Mouse (Mus musculus) midbrain, embryonic 14.5 days (tissue): ENCODE results near the gene Sirt7. TPM values are rescaled to one million over a fixed set of nuclear protein-coding genes. Genes with fewer than 3 reads are reported as not detected.

ENCODE experiments used
- ATAC-seq: fragments of 200-750 bp; cut with Nextera tagmentation; 2 replicates; pipeline ENCODE4 v1.8.0; 2017; ENCODE audit warnings: moderate number of reproducible peaks, moderate library complexity; ENCODE audit not compliant: low FRiP score, low TSS enrichment
- DNase-seq: peaks from one replicate; pipeline ENCODE4 v3.0.0-alpha.2; 2015
- H3K27ac ChIP-seq: fragments of 300-500 bp; sonication (generic); replicated peaks from 2 replicates; pipeline ENCODE4 v1.5.1; 2014; ENCODE audit warnings: mild to moderate bottlenecking, low read depth, low read length, moderate library complexity
- H3K27me3 ChIP-seq: fragments of 300-500 bp; sonication (generic); 2 replicates; pipeline ENCODE4 v1.6.1; 2014; ENCODE audit warnings: low read length, control low read depth, mixed read lengths; ENCODE audit not compliant: control insufficient read depth, insufficient read depth
- H3K36me3 ChIP-seq: fragments of 300-500 bp; sonication (generic); 2 replicates; pipeline ENCODE4 v1.6.1; 2014; ENCODE audit warnings: low read length, control low read depth; ENCODE audit not compliant: control insufficient read depth, insufficient read depth
- H3K4me1 ChIP-seq: fragments of 300-500 bp; sonication (generic); 2 replicates; pipeline ENCODE4 v1.6.1; 2014; ENCODE audit warnings: mild to moderate bottlenecking, antibody characterized with exemption, low read length, control low read depth; ENCODE audit not compliant: control insufficient read depth, insufficient read depth
- H3K4me2 ChIP-seq: fragments of 300-500 bp; sonication (generic); 2 replicates; pipeline ENCODE4 v1.6.1; 2014; ENCODE audit warnings: mild to moderate bottlenecking, low read length, moderate library complexity
- H3K4me3 ChIP-seq: fragments of 300-500 bp; sonication (generic); replicated peaks from 2 replicates; pipeline ENCODE4 v1.5.1; 2014; ENCODE audit warnings: low read depth, low read length
- H3K9ac ChIP-seq: fragments of 300-500 bp; sonication (generic); replicated peaks from 2 replicates; pipeline ENCODE4 v1.6.1; 2014; ENCODE audit warnings: mild to moderate bottlenecking, low read length, moderate library complexity
- H3K9me3 ChIP-seq: fragments of 300-500 bp; sonication (generic); 2 replicates; pipeline ENCODE4 v1.6.1; 2016; ENCODE audit warnings: low read length, control low read depth, mixed read lengths; ENCODE audit not compliant: control insufficient read depth
- WGBS: fragments of 180-500 bp; shearing (Covaris S2); extraction: QIAGEN DNeasy Blood & Tissue Kit; methylation state at CpG from one replicate; pipeline ENCODE4 v1.1.7; 2014; 5-methylcytosine and 5-hydroxymethylcytosine counted together
- polyA plus RNA-seq: library from polyadenylated mRNA; unstranded; fragments of >200 nt; fragmentation: Nextera tagmentation; extraction: Ambion mirVana; gene quantifications from 2 replicates; pipeline ENCODE4 v1.2.1, GENCODE M21; 2014

Sirt7 gene
- polyA plus RNA-seq, 1 experiment from 2014 or later, result 38.4 TPM

- H3K4me2 ChIP-seq, result peak overlapping the region; percentile 44; the same call in 1 of the 2 replicates
- ATAC-seq (no peak), DNase-seq (no peak)
- H3K4me1 ChIP-seq, result peaks cover 14% of the 10 kb centered on the region
- WGBS, result 81% methylated on average over 35 of the region's 35 CpGs
- 0 out of 2 replicates have a peak overlapping the region, but pooled peaks have one; percentile 38 for H3K9ac ChIP-seq
- H3K27ac ChIP-seq, result no peak overlapping the region
- no peaks in the 10 kb centered on the region for H3K9me3 ChIP-seq
- no peaks in the 10 kb centered on the region for H3K36me3 ChIP-seq
- H3K4me3 ChIP-seq, result no peak overlapping the region
- H3K27me3 ChIP-seq, result peaks cover 4% of the 10 kb centered on the region; the same call in 1 of the 2 replicates
Measured at GRCm38 (mm10) chr11:120647047-120647830, 22.2 kb upstream of the Sirt7 start.

- WGBS, result under 1% methylated on average over 15 of the region's 15 CpGs
- peak within 1 kb of the TSS; percentile 26; the same call in 1 of the 2 replicates for H3K27ac ChIP-seq
Measured at GRCm38 (mm10) chr11:120643601-120643987, 18.6 kb upstream of the Sirt7 start, which contains the start of gene Pycr1. Gene Pycr1 (minus strand): TSS chr11:120643769.

GRCm38 (mm10) chr11:120642939-120643600 lies 18.0 kb upstream of the Sirt7 start:
- ATAC-seq, result peak; percentile 38; the same call in 1 of the 2 replicates
- no peak for DNase-seq
- Histone ChIP-seq H3K9ac (peak overlapping the region; percentile 74), H3K36me3 (no peaks in the 10 kb centered on the region), H3K4me1 (peaks cover 12% of the 10 kb centered on the region), H3K27me3 (peaks cover 4% of the 10 kb centered on the region; the same call in 1 of the 2 replicates), H3K9me3 (no peaks in the 10 kb centered on the region), H3K4me3 (peak overlapping the region; percentile 48), H3K27ac (peak overlapping the region; percentile 26; the same call in 1 of the 2 replicates), H3K4me2 (peak overlapping the region; percentile 91)
- 2% methylated on average over 18 of the region's 18 CpGs for WGBS

More at GRCm38 (mm10) chr11:120643601-120643987, 18.6 kb upstream of the Sirt7 start, which contains the start of gene Pycr1:
- Histone ChIP-seq H3K9ac (peak within 1 kb of the TSS; percentile 74), H3K36me3 (no peaks in the 10 kb centered on the region), H3K4me3 (peak within 1 kb of the TSS; percentile 48), H3K4me2 (peak within 1 kb of the TSS; percentile 91), H3K27me3 (peaks cover 4% of the 10 kb centered on the region; the same call in 1 of the 2 replicates), H3K4me1 (peaks cover 14% of the 10 kb centered on the region), H3K9me3 (no peaks in the 10 kb centered on the region)
- peak; percentile 96 for DNase-seq
- peak; percentile 98 for ATAC-seq

GRCm38 (mm10) chr11:120641869-120642268 lies 16.8 kb upstream of the Sirt7 start:
- peaks cover 4% of the 10 kb centered on the region; the same call in 1 of the 2 replicates for H3K27me3 ChIP-seq
- H3K4me3 ChIP-seq, result no peak overlapping the region
- H3K9me3 ChIP-seq, result no peaks in the 10 kb centered on the region
- H3K27ac ChIP-seq, result no peak overlapping the region
- ATAC-seq, result no peak
- no peaks in the 10 kb centered on the region for H3K36me3 ChIP-seq
- no peak for DNase-seq
- no peak overlapping the region for H3K9ac ChIP-seq
- no peak overlapping the region for H3K4me2 ChIP-seq
- peaks cover 9% of the 10 kb centered on the region for H3K4me1 ChIP-seq
- 92% methylated on average over 8 of the region's 8 CpGs for WGBS

GRCm38 (mm10) chr11:120641255-120641654 lies 16.2 kb upstream of the Sirt7 start:
- Histone ChIP-seq H3K27me3 (peaks cover 4% of the 10 kb centered on the region; the same call in 1 of the 2 replicates), H3K9me3 (no peaks in the 10 kb centered on the region), H3K4me2 (no peak overlapping the region), H3K4me1 (peaks cover 9% of the 10 kb centered on the region), H3K9ac (no peak overlapping the region), H3K27ac (no peak overlapping the region), H3K36me3 (no peaks in the 10 kb centered on the region), H3K4me3 (no peak overlapping the region)
- WGBS, result 58% methylated on average over 9 of the region's 9 CpGs
- DNase-seq (no peak), ATAC-seq (no peak)

GRCm38 (mm10) chr11:120634810-120635209 lies 9.8 kb upstream of the Sirt7 start:
- Histone ChIP-seq H3K4me3 (no peak overlapping the region), H3K9ac (no peak overlapping the region), H3K36me3 (no peaks in the 10 kb centered on the region), H3K9me3 (no peaks in the 10 kb centered on the region), H3K27me3 (no peaks in the 10 kb centered on the region), H3K27ac (no peak overlapping the region), H3K4me2 (no peak overlapping the region), H3K4me1 (peaks cover 11% of the 10 kb centered on the region)
- 62% methylated on average over 5 of the region's 5 CpGs for WGBS
- ATAC-seq (no peak), DNase-seq (no peak)

GRCm38 (mm10) chr11:120633520-120634343 lies 8.7 kb upstream of the Sirt7 start, which contains the start of gene Mafg:
Gene Mafg (minus strand): TSS chr11:120633600.
- peak; percentile 90 for ATAC-seq
- 10% methylated on average over 58 of the region's 58 CpGs for WGBS
- Histone ChIP-seq H3K9me3 (no peaks in the 10 kb centered on the region), H3K4me1 (peaks cover 11% of the 10 kb centered on the region), H3K4me2 (peak within 1 kb of the TSS; percentile 90), H3K36me3 (peaks cover 8% of the 10 kb centered on the region), H3K27ac (peak within 1 kb of the TSS; percentile 87), H3K9ac (peak within 1 kb of the TSS; percentile 89), H3K4me3 (peak within 1 kb of the TSS; percentile 87), H3K27me3 (no peaks in the 10 kb centered on the region)
- DNase-seq, result peak; percentile 99
